Mouse (Mus musculus) forebrain, embryonic 11.5 days (tissue): ENCODE results near the gene Spata9. TPM values are rescaled to one million over a fixed set of nuclear protein-coding genes. Genes with fewer than 3 reads are reported as not detected.
A peak's percentile ranks its signal among the peaks of the same experiment; 100 is the strongest.

Experiments used
- ATAC-seq: fragments of 200-750 bp; cut with Nextera tagmentation; replicated peaks from 2 replicates; pipeline ENCODE4 v1.8.0; 2017; ENCODE audit warnings: moderate TSS enrichment; ENCODE audit not compliant: low FRiP score
- DNase-seq: peaks from one replicate; pipeline ENCODE4 v3.0.0-alpha.2; 2017; ENCODE audit warnings: low spot score
- H3K27ac ChIP-seq: fragments of 300-500 bp; sonication (generic); 2 replicates; pipeline ENCODE4 v1.5.1; 2014; ENCODE audit warnings: low read depth, low read length
- H3K27me3 ChIP-seq: fragments of 300-500 bp; sonication (generic); 2 replicates; pipeline ENCODE4 v1.6.1; 2014; ENCODE audit warnings: mild to moderate bottlenecking, low read length, mixed read lengths; ENCODE audit not compliant: control insufficient read depth, insufficient read depth
- H3K36me3 ChIP-seq: fragments of 300-500 bp; sonication (generic); 2 replicates; pipeline ENCODE4 v1.6.1; 2014; ENCODE audit warnings: mild to moderate bottlenecking, low read length, moderate library complexity, mixed read lengths; ENCODE audit not compliant: control insufficient read depth, insufficient read depth
- H3K4me1 ChIP-seq: fragments of 300-500 bp; sonication (generic); replicated peaks from 2 replicates; pipeline ENCODE4 v1.6.1; 2014; ENCODE audit warnings: low read length, mixed read lengths; ENCODE audit not compliant: control insufficient read depth, insufficient read depth
- H3K4me2 ChIP-seq: fragments of 300-500 bp; sonication (generic); 2 replicates; pipeline ENCODE4 v1.6.1; 2014; ENCODE audit warnings: low read depth, mild to moderate bottlenecking, low read length, moderate library complexity, mixed read lengths; ENCODE audit not compliant: severe bottlenecking
- H3K4me3 ChIP-seq: fragments of 300-500 bp; sonication (generic); 2 replicates; pipeline ENCODE4 v1.5.1; 2014; ENCODE audit warnings: low read depth, low read length
- H3K9ac ChIP-seq: fragments of 300-500 bp; sonication (generic); 2 replicates; pipeline ENCODE4 v1.6.1; 2014; ENCODE audit warnings: low read length
- H3K9me3 ChIP-seq: fragments of 300-500 bp; sonication (generic); 2 replicates; pipeline ENCODE4 v1.6.1; 2016; ENCODE audit warnings: low read length, mixed read lengths; ENCODE audit not compliant: control insufficient read depth
- WGBS: fragments of 180-500 bp; shearing (Covaris S2); extraction: QIAGEN DNeasy Blood & Tissue Kit; methylation state at CpG from one replicate; pipeline ENCODE4 v1.1.7; 2014; 5-methylcytosine and 5-hydroxymethylcytosine counted together
- polyA plus RNA-seq: library from polyadenylated mRNA; unstranded; fragments of >200 nt; fragmentation: Nextera tagmentation; extraction: Ambion mirVana; gene quantifications from 2 replicates; pipeline ENCODE4 v1.2.1, GENCODE M21; 2014

The Spata9 gene
- polyA plus RNA-seq, 1 experiment from 2014 or later: 0.67 TPM

- WGBS: 85% methylated on average over 2 of the region's 2 CpGs
These were observed 7.5 kb downstream of the Spata9 start for GRCm38 (mm10) chr13:75974481-75974880.

GRCm38 (mm10) chr13:75975629-75976028, 8.7 kb downstream of the Spata9 start:
- no peak for ATAC-seq
- no peak overlapping the region for H3K27ac ChIP-seq
- WGBS: 67% methylated on average over 1 of the region's 1 CpGs
- no peak overlapping the region for H3K9ac ChIP-seq
- no peaks in the 10 kb centered on the region for H3K4me1 ChIP-seq
- no peak overlapping the region for H3K4me2 ChIP-seq
- H3K36me3 ChIP-seq: no peaks in the 10 kb centered on the region
- H3K9me3 ChIP-seq: no peaks in the 10 kb centered on the region
- DNase-seq: no peak
- H3K4me3 ChIP-seq: no peak overlapping the region
- H3K27me3 ChIP-seq: no peaks in the 10 kb centered on the region

More at GRCm38 (mm10) chr13:75974481-75974880, 7.5 kb downstream of the Spata9 start:
- Histone ChIP-seq H3K27me3 (no peaks in the 10 kb centered on the region), H3K4me2 (no peak overlapping the region), H3K4me1 (no peaks in the 10 kb centered on the region), H3K27ac (no peak overlapping the region), H3K4me3 (no peak overlapping the region), H3K9me3 (no peaks in the 10 kb centered on the region), H3K9ac (no peak overlapping the region), H3K36me3 (no peaks in the 10 kb centered on the region)
- ATAC-seq (no peak), DNase-seq (no peak)

- no peak for DNase-seq
- Histone ChIP-seq H3K9ac (no peak overlapping the region), H3K4me3 (no peak overlapping the region), H3K27me3 (no peaks in the 10 kb centered on the region), H3K4me2 (no peak overlapping the region), H3K9me3 (no peaks in the 10 kb centered on the region), H3K27ac (no peak overlapping the region), H3K36me3 (no peaks in the 10 kb centered on the region), H3K4me1 (no peaks in the 10 kb centered on the region)
- no peak for ATAC-seq
- WGBS: 93% methylated on average over 2 of the region's 2 CpGs
These were observed 9.3 kb downstream of the Spata9 start for GRCm38 (mm10) chr13:75976218-75976617.

- Histone ChIP-seq H3K9ac (no peak overlapping the region), H3K27ac (no peak overlapping the region), H3K4me1 (no peaks in the 10 kb centered on the region), H3K4me2 (no peak overlapping the region), H3K27me3 (no peaks in the 10 kb centered on the region), H3K9me3 (no peaks in the 10 kb centered on the region), H3K4me3 (no peak overlapping the region), H3K36me3 (no peaks in the 10 kb centered on the region)
- ATAC-seq: no peak
- no peak for DNase-seq
- WGBS: 79% methylated on average over 2 of the region's 2 CpGs
These were observed 9.7 kb downstream of the Spata9 start for GRCm38 (mm10) chr13:75976649-75977048.

GRCm38 (mm10) chr13:75981901-75982300, 15.0 kb downstream of the Spata9 start:
- no peaks in the 10 kb centered on the region for H3K27me3 ChIP-seq
- no peak overlapping the region for H3K9ac ChIP-seq
- no peaks in the 10 kb centered on the region for H3K9me3 ChIP-seq
- H3K4me3 ChIP-seq: no peak overlapping the region
- H3K4me2 ChIP-seq: no peak overlapping the region
- DNase-seq (no peak), ATAC-seq (no peak)
- H3K27ac ChIP-seq: no peak overlapping the region
- no peaks in the 10 kb centered on the region for H3K36me3 ChIP-seq
- no peaks in the 10 kb centered on the region for H3K4me1 ChIP-seq

GRCm38 (mm10) chr13:75988096-75988495, 21.1 kb downstream of the Spata9 start:
- Histone ChIP-seq H3K9me3 (no peaks in the 10 kb centered on the region), H3K4me3 (no peak overlapping the region), H3K9ac (no peak overlapping the region), H3K36me3 (no peaks in the 10 kb centered on the region), H3K27ac (no peak overlapping the region), H3K27me3 (no peaks in the 10 kb centered on the region), H3K4me2 (no peak overlapping the region), H3K4me1 (no peaks in the 10 kb centered on the region)
- DNase-seq (no peak), ATAC-seq (no peak)
- 86% methylated on average over 1 of the region's 1 CpGs for WGBS

- Histone ChIP-seq H3K4me3 (no peak overlapping the region), H3K36me3 (no peaks in the 10 kb centered on the region), H3K27me3 (no peaks in the 10 kb centered on the region), H3K9ac (no peak overlapping the region), H3K4me1 (no peaks in the 10 kb centered on the region), H3K27ac (no peak overlapping the region), H3K9me3 (no peaks in the 10 kb centered on the region; the same call in 1 of the 2 replicates), H3K4me2 (no peak overlapping the region)
- ATAC-seq (peak; percentile 91), DNase-seq (no peak)
- 59% methylated on average over 9 of the region's 9 CpGs for WGBS
These were observed 25.4 kb downstream of the Spata9 start for GRCm38 (mm10) chr13:75992169-75993028.

GRCm38 (mm10) chr13:76003272-76003671, 36.3 kb downstream of the Spata9 start:
- Histone ChIP-seq H3K4me2 (no peak overlapping the region), H3K27ac (no peak overlapping the region), H3K27me3 (no peaks in the 10 kb centered on the region), H3K4me1 (no peaks in the 10 kb centered on the region), H3K9ac (no peak overlapping the region), H3K36me3 (no peaks in the 10 kb centered on the region), H3K9me3 (no peaks in the 10 kb centered on the region), H3K4me3 (no peak overlapping the region)
- 92% methylated on average over 3 of the region's 3 CpGs for WGBS
- DNase-seq: no peak
- no peak for ATAC-seq

GRCm38 (mm10) chr13:76014511-76014910, 47.6 kb downstream of the Spata9 start:
- Histone ChIP-seq H3K36me3 (no peaks in the 10 kb centered on the region), H3K4me1 (no peaks in the 10 kb centered on the region), H3K4me3 (no peak overlapping the region), H3K27me3 (no peaks in the 10 kb centered on the region), H3K9ac (no peak overlapping the region), H3K9me3 (no peaks in the 10 kb centered on the region), H3K4me2 (no peak overlapping the region), H3K27ac (no peak overlapping the region)
- 82% methylated on average over 2 of the region's 2 CpGs for WGBS
- DNase-seq (no peak), ATAC-seq (no peak)
